Mouse (Mus musculus): ENCODE measurements around the gene Lman2. TPM values are rescaled to one million over a fixed set of nuclear protein-coding genes. Genes with fewer than 3 reads are reported as not detected.

Gene Lman2
- polyA plus RNA-seq, 1 experiment from 2014 or later, result 92.9 TPM

GRCm38 (mm10) chr13:55321434-55322129, 41.0 kb downstream of the Lman2 start, which contains the start of gene Rab24:
Gene Rab24 (minus strand): TSS chr13:55321946.
- Histone ChIP-seq H3K4me3 (replicated peaks) (peak within 1 kb of the TSS; percentile 91), H3K4me2 (peak within 1 kb of the TSS; percentile 94), H3K9me3 (no peaks in the 10 kb centered on the region), H3K36me3 (peaks cover 75% of the 10 kb centered on the region), H3K4me1 (replicated peaks) (peaks cover 32% of the 10 kb centered on the region), H3K9ac (replicated peaks) (peak within 1 kb of the TSS; percentile 95), H3K27ac (peak within 1 kb of the TSS; percentile 85), H3K27me3 (no peaks in the 10 kb centered on the region)
- ATAC-seq (ENCODE audit: insufficient number of reproducible peaks, insufficient read depth, low FRiP score, low TSS enrichment, low read depth), result peak; percentile 84
- under 1% methylated on average over 73 of the region's 73 CpGs for WGBS

GRCm38 (mm10) chr13:55319931-55320533, 42.6 kb downstream of the Lman2 start, which contains the start of gene Prelid1:
Gene Prelid1 (plus strand): TSS chr13:55320500.
- Histone ChIP-seq H3K27ac (peak within 1 kb of the TSS; percentile 85), H3K4me3 (replicated peaks) (peak within 1 kb of the TSS; percentile 91), H3K27me3 (no peaks in the 10 kb centered on the region), H3K36me3 (peaks cover 75% of the 10 kb centered on the region), H3K4me1 (replicated peaks) (peaks cover 32% of the 10 kb centered on the region), H3K4me2 (peak within 1 kb of the TSS; percentile 94), H3K9me3 (no peaks in the 10 kb centered on the region), H3K9ac (replicated peaks) (peak within 1 kb of the TSS; percentile 95)
- WGBS, result 86% methylated on average over 4 of the region's 4 CpGs
- ATAC-seq (ENCODE audit: insufficient number of reproducible peaks, insufficient read depth, low FRiP score, low TSS enrichment, low read depth), result no peak

GRCm38 (mm10) chr13:55318351-55318750, 44.2 kb downstream of the Lman2 start:
- H3K4me1 ChIP-seq (replicated peaks), result peaks cover 25% of the 10 kb centered on the region
- WGBS, result 78% methylated on average over 3 of the region's 3 CpGs
- peaks cover 76% of the 10 kb centered on the region for H3K36me3 ChIP-seq
- no peaks in the 10 kb centered on the region for H3K27me3 ChIP-seq
- H3K9ac ChIP-seq (replicated peaks), result no peak overlapping the region
- H3K27ac ChIP-seq, result no peak overlapping the region
- no peak for ATAC-seq (ENCODE audit: insufficient number of reproducible peaks, insufficient read depth, low FRiP score, low TSS enrichment, low read depth)
- H3K4me2 ChIP-seq, result no peak overlapping the region
- no peaks in the 10 kb centered on the region for H3K9me3 ChIP-seq
- H3K4me3 ChIP-seq (replicated peaks), result no peak overlapping the region

GRCm38 (mm10) chr13:55314891-55315412, 47.6 kb downstream of the Lman2 start:
- no peaks in the 10 kb centered on the region for H3K27me3 ChIP-seq
- no peak overlapping the region for H3K9ac ChIP-seq (replicated peaks)
- no peak for ATAC-seq (ENCODE audit: insufficient number of reproducible peaks, insufficient read depth, low FRiP score, low TSS enrichment, low read depth)

GRCm38 (mm10) chr13:55313051-55313450, 49.5 kb downstream of the Lman2 start:
- ATAC-seq (ENCODE audit: insufficient number of reproducible peaks, insufficient read depth, low FRiP score, low TSS enrichment, low read depth), result no peak
- no peak overlapping the region for H3K9ac ChIP-seq (replicated peaks)
- H3K27ac ChIP-seq, result no peak overlapping the region
- no peak overlapping the region for H3K4me2 ChIP-seq
- WGBS, result 93% methylated on average over 9 of the region's 9 CpGs
- no peaks in the 10 kb centered on the region for H3K4me1 ChIP-seq (replicated peaks)
- H3K4me3 ChIP-seq (replicated peaks), result no peak overlapping the region
- H3K27me3 ChIP-seq, result no peaks in the 10 kb centered on the region
- no peaks in the 10 kb centered on the region for H3K9me3 ChIP-seq
- H3K36me3 ChIP-seq, result peaks cover 98% of the 10 kb centered on the region

More at GRCm38 (mm10) chr13:55314891-55315412, 47.6 kb downstream of the Lman2 start:
- peaks cover 3% of the 10 kb centered on the region; the same call in 1 of the 2 replicates for H3K4me1 ChIP-seq (replicated peaks)
- H3K9me3 ChIP-seq, result no peaks in the 10 kb centered on the region
- H3K27ac ChIP-seq, result no peak overlapping the region
- H3K36me3 ChIP-seq, result peaks cover 95% of the 10 kb centered on the region
- H3K4me3 ChIP-seq (replicated peaks), result no peak overlapping the region
- 79% methylated on average over 2 of the region's 2 CpGs for WGBS
- no peak overlapping the region for H3K4me2 ChIP-seq

- WGBS, result 93% methylated on average over 8 of the region's 8 CpGs
- Histone ChIP-seq H3K27ac (no peak overlapping the region), H3K27me3 (no peaks in the 10 kb centered on the region), H3K4me1 (replicated peaks) (no peaks in the 10 kb centered on the region), H3K4me3 (replicated peaks) (no peak overlapping the region), H3K36me3 (peaks cover 98% of the 10 kb centered on the region), H3K4me2 (no peak overlapping the region), H3K9ac (replicated peaks) (no peak overlapping the region), H3K9me3 (no peaks in the 10 kb centered on the region)
- ATAC-seq (ENCODE audit: insufficient number of reproducible peaks, insufficient read depth, low FRiP score, low TSS enrichment, low read depth), result no peak
Observed at GRCm38 (mm10) chr13:55312028-55312630, 50.5 kb downstream of the Lman2 start.

GRCm38 (mm10) chr13:55300913-55301312, 61.7 kb downstream of the Lman2 start:
- WGBS, result 90% methylated on average over 5 of the region's 5 CpGs
- Histone ChIP-seq H3K27me3 (no peaks in the 10 kb centered on the region), H3K9me3 (no peaks in the 10 kb centered on the region), H3K4me3 (replicated peaks) (no peak overlapping the region), H3K4me1 (replicated peaks) (no peaks in the 10 kb centered on the region), H3K4me2 (no peak overlapping the region), H3K27ac (no peak overlapping the region), H3K9ac (replicated peaks) (no peak overlapping the region), H3K36me3 (peaks cover 95% of the 10 kb centered on the region)
- no peak for ATAC-seq (ENCODE audit: insufficient number of reproducible peaks, insufficient read depth, low FRiP score, low TSS enrichment, low read depth)

GRCm38 (mm10) chr13:55296760-55297159, 65.8 kb downstream of the Lman2 start:
- Histone ChIP-seq H3K9ac (replicated peaks) (no peak overlapping the region), H3K27me3 (no peaks in the 10 kb centered on the region), H3K4me2 (no peak overlapping the region), H3K36me3 (peaks cover 94% of the 10 kb centered on the region), H3K4me3 (replicated peaks) (no peak overlapping the region), H3K27ac (no peak overlapping the region), H3K9me3 (no peaks in the 10 kb centered on the region), H3K4me1 (replicated peaks) (no peaks in the 10 kb centered on the region)
- no peak for ATAC-seq (ENCODE audit: insufficient number of reproducible peaks, insufficient read depth, low FRiP score, low TSS enrichment, low read depth)
- WGBS, result 88% methylated on average over 1 of the region's 1 CpGs

Other genes with a start within 250 kb of the Lman2 start
- gene Gm17617, start 229.2 kb downstream of the Lman2 start, polyA plus RNA-seq (2016; fragmentation: Nextera tagmentation; extraction: Ambion mirVana), result not detected in 2 replicates
- 6.1 and 7.4 TPM in 2 replicates for gene Fgfr4, start 210.1 kb downstream of the Lman2 start, polyA plus RNA-seq (2016; fragmentation: Nextera tagmentation; extraction: Ambion mirVana)
- 81.3 and 91.8 TPM in 2 replicates for gene Nsd1, start 153.0 kb downstream of the Lman2 start, polyA plus RNA-seq (2016; fragmentation: Nextera tagmentation; extraction: Ambion mirVana)
- 361 and 370 TPM in 2 replicates for gene Prelid1, start 42.3 kb downstream of the Lman2 start, polyA plus RNA-seq (2016; fragmentation: Nextera tagmentation; extraction: Ambion mirVana)
- gene Rab24, start 40.8 kb downstream of the Lman2 start, polyA plus RNA-seq (2016; fragmentation: Nextera tagmentation; extraction: Ambion mirVana), result 108 and 109 TPM in 2 replicates
- 33.7 and 34.9 TPM in 2 replicates for gene Mxd3, start 33.0 kb downstream of the Lman2 start, polyA plus RNA-seq (2016; fragmentation: Nextera tagmentation; extraction: Ambion mirVana)
- 0.82 and 1.2 TPM in 2 replicates for gene Rgs14, start 6.9 kb upstream of the Lman2 start, polyA plus RNA-seq (2016; fragmentation: Nextera tagmentation; extraction: Ambion mirVana)
- gene Slc34a1, start 35.4 kb upstream of the Lman2 start, polyA plus RNA-seq (2016; fragmentation: Nextera tagmentation; extraction: Ambion mirVana), result not detected in 2 replicates
- not detected in 2 replicates for gene Pfn3, start 52.4 kb upstream of the Lman2 start, polyA plus RNA-seq (2016; fragmentation: Nextera tagmentation; extraction: Ambion mirVana)
- gene F12, start 64.0 kb upstream of the Lman2 start, polyA plus RNA-seq (2016; fragmentation: Nextera tagmentation; extraction: Ambion mirVana), result 0.18 TPM in 1 of 2 replicates, not detected in the other
- 66.6 and 69.1 TPM in 2 replicates for gene Grk6, start 82.3 kb upstream of the Lman2 start, polyA plus RNA-seq (2016; fragmentation: Nextera tagmentation; extraction: Ambion mirVana)
- 0.67 and 1.1 TPM in 2 replicates for gene Prr7, start 101.5 kb upstream of the Lman2 start, polyA plus RNA-seq (2016; fragmentation: Nextera tagmentation; extraction: Ambion mirVana)
- gene Dbn1, start 125.3 kb upstream of the Lman2 start, polyA plus RNA-seq (2016; fragmentation: Nextera tagmentation; extraction: Ambion mirVana), result 361 and 375 TPM in 2 replicates
- 154 and 158 TPM in 2 replicates for gene Pdlim7, start 150.9 kb upstream of the Lman2 start, polyA plus RNA-seq (2016; fragmentation: Nextera tagmentation; extraction: Ambion mirVana)
- gene Dok3, start 166.5 kb upstream of the Lman2 start, polyA plus RNA-seq (2016; fragmentation: Nextera tagmentation; extraction: Ambion mirVana), result 2.4 and 2.7 TPM in 2 replicates
- gene Ddx41, start 173.9 kb upstream of the Lman2 start, polyA plus RNA-seq (2016; fragmentation: Nextera tagmentation; extraction: Ambion mirVana), result 77.3 and 80.1 TPM in 2 replicates
- 65.1 and 69.4 TPM in 2 replicates for gene Fam193b, start 208.3 kb upstream of the Lman2 start, polyA plus RNA-seq (2016; fragmentation: Nextera tagmentation; extraction: Ambion mirVana)
- gene Tmed9, start 210.9 kb upstream of the Lman2 start, polyA plus RNA-seq (2016; fragmentation: Nextera tagmentation; extraction: Ambion mirVana), result 122 and 133 TPM in 2 replicates
- gene B4galt7, start 237.1 kb upstream of the Lman2 start, polyA plus RNA-seq (2016; fragmentation: Nextera tagmentation; extraction: Ambion mirVana), result 31.5 and 34.7 TPM in 2 replicates

All from limb, embryonic 12.5 days (tissue).